ENCODE assay signal across 13 mouse cellular contexts in genomic region chr14:25600951-25601350, GRCm38 (mm10).
DNase-seq lines count a peak whose midpoint lies in the region; ATAC-seq lines count a peak whose summit lies in the region.
"Had no signal": no experiment of that assay in that cellular context is flagged by ENCODE, and none has a peak within 500 bp of the region (broad histone marks: within the 10 kb centered on the region; RNA-seq: fewer than 3 reads in every experiment).

No protein-coding gene starts in this region.

- 17% methylated on average over 2 of the region's 2 CpGs for WGBS in lung, embryonic 15.5 days
- WGBS in embryonic facial prominence, embryonic 10.5 days: 56% methylated on average over 2 of the region's 2 CpGs
- WGBS in neural tube, embryonic 14.5 days: 41% methylated on average over 2 of the region's 2 CpGs

- H3K36me3 ChIP-seq in lung, embryonic 15.5 days: peaks cover 6% of the 10 kb centered on the region; the same call in 1 of the 2 replicates
- H3K36me3 ChIP-seq in embryonic facial prominence, embryonic 10.5 days (replicated peaks): peaks cover 54% of the 10 kb centered on the region
- 0 out of 2 replicates have a peak, but pooled peaks cover 4% of the 10 kb centered on the region for H3K36me3 ChIP-seq in neural tube, embryonic 14.5 days (ENCODE audit: control insufficient read depth, insufficient read depth, low read length)

- no peak overlapping the region for H3K4me3 ChIP-seq in lung, embryonic 15.5 days
- H3K4me3 ChIP-seq in embryonic facial prominence, embryonic 10.5 days: no peak overlapping the region
- no peak overlapping the region for H3K4me3 ChIP-seq in neural tube, embryonic 14.5 days (ENCODE audit: low read depth, low read length)
- H3K4me3 ChIP-seq: liver, embryonic 13.5 days had no signal

- H3K9me3 ChIP-seq in lung, embryonic 15.5 days: no peaks in the 10 kb centered on the region
- no peaks in the 10 kb centered on the region for H3K9me3 ChIP-seq in embryonic facial prominence, embryonic 10.5 days
- H3K9me3 ChIP-seq in neural tube, embryonic 14.5 days (ENCODE audit: control insufficient read depth, low read length): no peaks in the 10 kb centered on the region
- H3K9me3 ChIP-seq: liver, embryonic 13.5 days had no signal

- peaks cover 57% of the 10 kb centered on the region for H3K4me1 ChIP-seq in lung, embryonic 15.5 days
- H3K4me1 ChIP-seq in embryonic facial prominence, embryonic 10.5 days: peaks cover 68% of the 10 kb centered on the region
- peaks cover 17% of the 10 kb centered on the region for H3K4me1 ChIP-seq in neural tube, embryonic 14.5 days (ENCODE audit: control insufficient read depth, insufficient read depth, low read length)

- intact Hi-C loops in heart, postnatal 14 days (cut with DNase I): no loop called here

- H3K27me3 ChIP-seq in lung, embryonic 15.5 days: no peaks in the 10 kb centered on the region
- H3K27me3 ChIP-seq in embryonic facial prominence, embryonic 10.5 days (replicated peaks; ENCODE audit: low read depth, poor library complexity, severe bottlenecking): no peaks in the 10 kb centered on the region
- H3K27me3 ChIP-seq in neural tube, embryonic 14.5 days (ENCODE audit: control insufficient read depth, insufficient read depth, low read length): no peaks in the 10 kb centered on the region

- peak; percentile 87 for DNase-seq in heart, adult 11 months
- DNase-seq in heart, postnatal 14 days: no peak
- no peak for DNase-seq in lung, adult 18-20 months
- DNase-seq in embryonic facial prominence, embryonic 10.5 days (ENCODE audit: low spot score): no peak
- no peak for DNase-seq in thymus, postnatal 4 days
- no peak for DNase-seq in layer of hippocampus, postnatal 25 days (ENCODE audit: extremely low spot score in 1 of 2, low spot score in 1 of 2)
- DNase-seq: kidney, adult 18-20 months; layer of hippocampus, postnatal 36 days; liver, embryonic 13.5 days; right cerebral cortex, postnatal 4 days had no signal

- 0 out of 2 replicates have a peak overlapping the region, but pooled peaks have one; percentile 3 for H3K27ac ChIP-seq in lung, embryonic 15.5 days
- peak overlapping the region; percentile 45 for H3K27ac ChIP-seq in embryonic facial prominence, embryonic 10.5 days (replicated peaks)
- H3K27ac ChIP-seq in neural tube, embryonic 14.5 days (ENCODE audit: low read depth, low read length): 0 out of 2 replicates have a peak overlapping the region, but pooled peaks have one; percentile 30

- ATAC-seq in lung, embryonic 15.5 days (ENCODE audit: borderline replicate concordance, extremely low read depth, low FRiP score, low TSS enrichment): no peak; the same call in 1 of the 2 replicates
- no peak for ATAC-seq in neural tube, embryonic 14.5 days (ENCODE audit: low read depth)
- ATAC-seq: forebrain, embryonic 14.5 days had no signal

- no peak overlapping the region for H3K9ac ChIP-seq in lung, embryonic 15.5 days
- no peak overlapping the region for H3K9ac ChIP-seq in neural tube, embryonic 14.5 days (replicated peaks; ENCODE audit: low read depth, low read length)
- H3K9ac ChIP-seq: liver, embryonic 13.5 days had no signal

- H3K4me2 ChIP-seq in lung, embryonic 15.5 days: no peak overlapping the region
- no peak overlapping the region for H3K4me2 ChIP-seq in neural tube, embryonic 14.5 days (ENCODE audit: low read depth, low read length)
- H3K4me2 ChIP-seq: liver, embryonic 13.5 days had no signal
